In the genomic region with DNA sequence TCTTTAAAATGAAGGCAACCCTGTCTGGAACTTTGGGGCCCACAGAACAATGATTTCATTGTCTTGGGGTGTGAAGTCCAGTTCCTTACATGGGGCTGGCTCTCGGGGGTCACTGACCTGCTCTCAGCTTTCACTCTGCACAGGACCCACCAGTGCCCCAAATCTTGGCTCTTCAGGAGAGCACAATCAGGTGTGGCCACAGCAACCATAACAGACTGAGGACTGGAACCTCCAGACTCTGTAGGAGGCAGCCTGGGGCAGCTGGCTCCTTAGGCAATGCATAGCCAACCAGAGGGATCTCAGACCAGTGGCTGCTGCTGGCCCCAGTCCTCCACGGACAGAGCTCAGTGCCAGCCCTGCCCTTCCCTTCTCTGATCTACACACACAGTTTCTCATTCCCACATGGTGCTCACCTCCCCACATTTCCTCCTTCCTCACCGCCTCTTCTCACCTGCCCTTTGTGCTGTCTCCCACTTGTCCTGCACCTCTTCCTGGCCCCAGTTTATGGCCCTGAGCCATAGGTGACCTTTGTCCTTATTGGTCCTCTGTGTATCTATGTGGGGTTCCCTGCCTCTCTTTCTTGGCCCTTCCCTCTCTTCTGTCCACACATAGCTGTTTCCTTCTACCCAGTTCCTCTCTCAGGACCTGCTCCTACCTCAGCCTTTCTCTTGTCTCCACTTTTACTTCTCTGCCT, we compare ENCODE assay signal across 18 mouse cellular contexts.
DNase-seq lines count a peak whose midpoint lies in the region; ATAC-seq lines count a peak whose summit lies in the region.
"Had no signal": no experiment of that assay in that cellular context is flagged by ENCODE, and none has a peak within 500 bp of the region (broad histone marks: within the 10 kb centered on the region; RNA-seq: fewer than 3 reads in every experiment).

No protein-coding gene starts in this region.

- H3K27ac ChIP-seq in midbrain, embryonic 11.5 days (ENCODE audit: low read depth, low read length), result no peak overlapping the region
- no peak overlapping the region for H3K27ac ChIP-seq in midbrain, embryonic 13.5 days
- H3K27ac ChIP-seq in intestine, embryonic 16.5 days (ENCODE audit: low read length), result peak overlapping the region; percentile 95
- H3K27ac ChIP-seq: forebrain, embryonic 15.5 days; neural tube, embryonic 15.5 days had no signal

- H3K27me3 ChIP-seq in midbrain, embryonic 11.5 days (ENCODE audit: control insufficient read depth, insufficient read depth, low read length), result no peaks in the 10 kb centered on the region
- H3K27me3 ChIP-seq in midbrain, embryonic 13.5 days, result peaks cover 3% of the 10 kb centered on the region; the same call in 1 of the 2 replicates
- no peaks in the 10 kb centered on the region for H3K27me3 ChIP-seq in intestine, embryonic 16.5 days (replicated peaks; ENCODE audit: control insufficient read depth, insufficient read depth, low read length)
- H3K27me3 ChIP-seq: forebrain, embryonic 15.5 days; neural tube, embryonic 15.5 days had no signal

- DNase-seq in heart, adult 11 months, result peak; percentile 84
- no peak for DNase-seq in heart, adult 9 months (ENCODE audit: low spot score in 2 of 2)
- peak; percentile 81 for DNase-seq in midbrain, embryonic 11.5 days (ENCODE audit: low spot score, missing footprints)
- DNase-seq in yolk sac, embryonic 10.5 days (ENCODE audit: low spot score), result no peak
- DNase-seq: adrenal gland, postnatal 36 days; cerebellum, adult 11-12 months; cerebellum, postnatal 36 days; gastrocnemius, postnatal 36 days; kidney, postnatal 4 days; lung, postnatal 10 days; right cerebral cortex, postnatal 14 days; thymus, postnatal 14 days had no signal

- no peaks in the 10 kb centered on the region for H3K36me3 ChIP-seq in midbrain, embryonic 11.5 days (ENCODE audit: control insufficient read depth, insufficient read depth, low read length)
- H3K36me3 ChIP-seq in midbrain, embryonic 13.5 days, result no peaks in the 10 kb centered on the region
- no peaks in the 10 kb centered on the region for H3K36me3 ChIP-seq in intestine, embryonic 16.5 days (ENCODE audit: control insufficient read depth, insufficient read depth, low read length)
- H3K36me3 ChIP-seq: forebrain, embryonic 15.5 days; neural tube, embryonic 15.5 days had no signal

- no peak overlapping the region for H3K9ac ChIP-seq in midbrain, embryonic 11.5 days (ENCODE audit: low read length)
- no peak overlapping the region for H3K9ac ChIP-seq in midbrain, embryonic 13.5 days (replicated peaks)
- H3K9ac ChIP-seq in intestine, embryonic 16.5 days (ENCODE audit: low read depth, low read length), result peak overlapping the region; percentile 50; the same call in 1 of the 2 replicates
- H3K9ac ChIP-seq: forebrain, embryonic 15.5 days; neural tube, embryonic 15.5 days had no signal

- H3K4me1 ChIP-seq in midbrain, embryonic 11.5 days (ENCODE audit: control insufficient read depth, insufficient read depth, low read length), result peaks cover 27% of the 10 kb centered on the region
- peaks cover 53% of the 10 kb centered on the region for H3K4me1 ChIP-seq in midbrain, embryonic 13.5 days (replicated peaks)
- H3K4me1 ChIP-seq in intestine, embryonic 16.5 days (ENCODE audit: control insufficient read depth, insufficient read depth, low read length), result peaks cover 54% of the 10 kb centered on the region

- no peak for ATAC-seq in midbrain, embryonic 11.5 days (ENCODE audit: low FRiP score)
- no peak for ATAC-seq in midbrain, embryonic 13.5 days
- ATAC-seq in intestine, embryonic 16.5 days, result peak; percentile 94
- ATAC-seq in activated CD4-positive, CD25-positive, alpha-beta regulatory T cell, adult 4 months, result no peak
- ATAC-seq: forebrain, embryonic 15.5 days; midbrain, embryonic 16.5 days had no signal

- no peaks in the 10 kb centered on the region for H3K9me3 ChIP-seq in midbrain, embryonic 11.5 days (ENCODE audit: control insufficient read depth, low read length)
- no peaks in the 10 kb centered on the region for H3K9me3 ChIP-seq in midbrain, embryonic 13.5 days
- no peaks in the 10 kb centered on the region for H3K9me3 ChIP-seq in intestine, embryonic 16.5 days (ENCODE audit: control insufficient read depth, low read length)
- H3K9me3 ChIP-seq: forebrain, embryonic 15.5 days; neural tube, embryonic 15.5 days had no signal

- no peak overlapping the region for H3K4me2 ChIP-seq in midbrain, embryonic 11.5 days
- H3K4me2 ChIP-seq in midbrain, embryonic 13.5 days (replicated peaks), result no peak overlapping the region
- H3K4me2 ChIP-seq in intestine, embryonic 16.5 days (ENCODE audit: low read depth, low read length), result peak overlapping the region; percentile 39
- H3K4me2 ChIP-seq: forebrain, embryonic 15.5 days; neural tube, embryonic 15.5 days had no signal

- H3K4me3 ChIP-seq in midbrain, embryonic 11.5 days (ENCODE audit: low read depth, low read length), result no peak overlapping the region
- H3K4me3 ChIP-seq in midbrain, embryonic 13.5 days (replicated peaks), result no peak overlapping the region
- H3K4me3 ChIP-seq in intestine, embryonic 16.5 days (ENCODE audit: low read length), result no peak overlapping the region
- H3K4me3 ChIP-seq: forebrain, embryonic 15.5 days; neural tube, embryonic 15.5 days had no signal

- 78% methylated on average over 3 of the region's 3 CpGs for WGBS in midbrain, embryonic 11.5 days
- WGBS in midbrain, embryonic 13.5 days, result 74% methylated on average over 3 of the region's 3 CpGs
- 52% methylated on average over 3 of the region's 3 CpGs for WGBS in intestine, embryonic 16.5 days

Comparison
In these comparisons a context has a peak if more than half of its experiments do, and no peak if none do; other contexts are left out.
1. DNase-seq: peak in heart, adult 11 months (single experiment) and midbrain, embryonic 11.5 days (single experiment); none in heart, adult 9 months (0 of 2) and yolk sac, embryonic 10.5 days (single experiment).